Mouse (Mus musculus) lung, postnatal 10 days (tissue): ENCODE data around the gene Kiss1.

Experiments used
- DNase-seq: peaks from one replicate; pipeline ENCODE4 v3.0.0; 2021

Kiss1 gene

DNA sequence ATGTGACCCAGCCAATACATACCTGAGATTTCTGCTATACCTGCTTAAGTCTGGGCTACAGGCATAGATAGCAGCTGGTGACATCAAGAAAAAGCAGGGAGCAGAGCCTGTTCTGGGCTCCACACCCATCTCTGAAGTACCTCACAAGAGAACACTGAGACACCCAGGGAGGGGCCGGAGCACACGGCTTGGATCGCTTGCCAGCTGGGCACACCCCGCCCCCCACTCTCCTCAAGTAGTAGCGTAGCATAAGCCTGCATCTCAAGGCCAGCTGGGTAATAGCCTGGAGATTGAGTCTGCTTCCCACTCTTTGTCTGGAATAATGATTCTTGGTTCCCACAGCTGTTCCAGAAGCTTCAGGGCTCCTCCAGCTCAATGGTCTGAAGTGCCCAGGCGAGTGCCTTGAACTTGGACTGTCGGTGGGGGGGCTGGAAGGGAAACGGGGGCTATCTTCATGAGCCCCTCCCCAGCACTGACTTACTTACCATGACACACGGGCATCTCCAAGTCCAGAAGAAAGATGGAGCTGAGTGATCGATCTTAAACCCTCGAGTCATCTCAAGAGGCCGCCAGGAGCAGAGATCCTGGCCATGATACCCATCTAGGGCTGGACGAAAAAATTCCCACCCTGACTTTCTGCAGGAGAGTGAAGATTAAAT is at the start of gene Kiss1:
Gene Kiss1, plus strand, starts transcription at position 609 of the 659 bp plus-strand sequence.
- DNase-seq: peak; percentile 69

DNA sequence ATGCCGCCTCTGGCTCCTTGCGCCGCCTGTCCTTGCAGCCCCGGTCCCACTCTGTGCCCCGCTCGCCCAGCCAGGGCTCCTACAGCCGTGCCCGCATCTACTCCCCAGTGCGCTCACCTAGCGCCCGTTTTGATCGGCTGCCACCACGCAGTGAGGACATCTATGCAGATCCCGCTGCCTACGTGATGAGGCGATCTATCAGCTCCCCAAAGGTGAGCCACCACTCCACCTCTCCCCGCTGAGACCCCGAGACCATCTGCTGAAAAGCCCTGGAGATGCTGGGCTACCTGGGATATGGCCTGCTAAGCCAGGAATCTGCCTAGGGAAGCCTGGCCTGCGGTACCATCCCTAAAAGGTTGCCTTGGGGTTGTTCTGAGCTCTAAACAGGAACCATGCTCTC is 47.5 kb upstream of the Kiss1 start:
- no peak for DNase-seq

DNA sequence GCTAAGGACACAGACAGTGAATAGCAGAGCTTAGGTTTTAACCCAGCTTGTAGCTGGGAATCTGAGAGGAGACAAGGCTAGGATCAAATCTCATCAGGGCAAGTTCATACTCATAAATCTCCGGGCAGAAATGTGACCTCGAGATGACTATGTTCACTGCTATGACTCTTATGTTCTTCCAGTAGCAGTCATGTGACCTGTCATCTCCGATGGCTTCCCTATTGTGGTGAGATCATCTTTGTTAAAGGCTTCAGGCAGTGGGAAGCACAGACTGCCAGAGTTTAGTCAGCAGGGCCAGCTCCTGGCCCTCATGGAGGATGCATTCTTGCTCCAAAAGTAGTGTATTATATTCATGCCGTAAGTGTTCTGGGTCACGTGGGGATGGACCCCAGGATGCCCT is 44.7 kb upstream of the Kiss1 start:
- DNase-seq: no peak

DNA sequence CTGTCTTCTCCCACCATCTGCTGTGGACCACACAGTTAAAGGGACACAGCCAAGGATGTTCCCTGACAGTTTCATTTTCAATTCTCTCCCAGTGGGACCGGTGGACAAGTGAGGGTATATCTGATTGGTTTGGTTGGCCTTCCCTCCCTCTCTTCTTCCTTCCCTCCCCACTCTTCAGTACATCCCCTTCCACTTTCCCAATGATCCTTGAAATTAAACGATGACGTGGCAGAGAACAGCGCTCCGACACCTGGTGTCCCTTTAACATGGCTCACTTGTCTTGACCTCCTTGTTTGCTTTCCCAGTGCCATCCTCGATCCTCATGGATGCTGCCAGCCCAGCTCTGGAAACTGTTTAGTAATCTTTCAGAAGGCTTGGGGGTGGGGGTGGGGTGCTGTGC is 43.1 kb upstream of the Kiss1 start:
- no peak for DNase-seq

DNA sequence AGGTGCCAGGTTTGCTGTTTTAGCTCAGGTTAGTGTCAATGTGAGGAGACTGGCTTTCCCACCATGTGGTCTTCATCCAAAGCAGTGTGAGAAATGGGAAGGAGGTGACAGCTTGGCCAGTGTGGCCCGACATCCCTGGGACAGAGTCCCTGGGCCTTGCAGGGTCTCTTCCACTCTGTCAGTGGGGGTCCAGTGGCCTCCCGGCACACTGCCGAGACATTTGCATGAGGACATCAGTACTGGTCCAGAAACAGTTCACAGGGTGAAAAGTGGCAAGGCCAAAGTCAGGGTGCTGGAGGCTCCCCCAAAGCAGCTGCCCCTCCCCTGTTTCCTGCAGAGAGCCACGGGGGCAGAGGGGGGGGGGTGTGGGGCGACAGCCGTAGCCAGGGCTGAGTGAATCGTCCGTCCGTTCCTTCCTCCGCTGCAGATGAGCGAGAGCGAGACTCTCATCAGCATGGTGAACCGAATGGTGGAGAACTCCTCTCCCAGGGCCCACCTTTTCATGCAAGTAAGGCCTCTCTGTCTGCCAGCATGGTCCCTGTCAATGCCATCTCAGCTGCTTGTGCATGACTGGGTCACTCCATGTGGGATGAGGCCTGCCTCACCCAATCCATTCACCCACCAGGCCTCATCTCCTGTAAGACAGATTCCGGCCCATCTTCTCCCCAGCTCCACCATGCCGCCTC is 42.6 kb upstream of the Kiss1 start:
- DNase-seq: no peak

GRCm38 (mm10) chr1:133279632-133280093 is 42.0 kb upstream of the Kiss1 start:
- no peak for DNase-seq

DNA sequence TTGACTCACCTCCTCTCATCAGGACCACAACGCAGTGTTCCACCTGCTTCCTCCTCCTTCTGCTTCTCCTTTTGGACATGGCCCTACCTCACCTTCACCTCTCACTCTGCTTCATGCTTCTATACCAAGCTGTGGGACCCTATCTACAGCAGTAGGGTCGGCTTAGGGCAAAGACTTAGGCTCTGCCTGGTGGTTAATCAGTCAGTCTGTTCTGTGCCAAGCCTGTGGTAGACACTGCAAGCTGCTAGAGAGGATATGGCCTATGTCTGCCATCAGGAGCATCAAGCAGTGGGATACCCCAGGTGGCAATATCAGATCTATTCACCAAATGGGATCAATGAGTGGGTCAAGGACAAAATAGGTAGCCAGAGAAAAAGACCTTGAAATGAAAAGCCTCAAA is 41.1 kb upstream of the Kiss1 start:
- no peak for DNase-seq

DNA sequence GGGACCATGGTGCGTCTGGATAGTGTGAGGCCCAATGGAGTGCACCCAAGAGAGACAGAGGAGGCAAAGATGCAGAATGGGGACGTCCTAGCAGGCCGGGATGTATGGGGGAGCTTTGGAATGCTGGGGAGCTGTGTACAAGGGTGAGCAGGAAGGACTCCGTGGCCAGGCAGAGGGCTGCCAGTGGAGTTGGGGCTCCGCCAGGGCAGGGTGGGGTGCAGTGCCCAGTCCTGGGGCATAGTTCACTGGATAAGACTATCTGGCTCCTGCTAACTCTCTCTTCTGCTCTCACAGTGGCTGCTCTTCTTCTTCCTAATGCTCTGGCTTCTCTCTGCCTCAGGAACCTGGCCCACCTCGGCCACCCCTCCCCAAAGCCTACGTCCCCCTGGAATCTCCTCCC is 35.8 kb upstream of the Kiss1 start:
- DNase-seq: no peak

GRCm38 (mm10) chr1:133287051-133287450 is 34.6 kb upstream of the Kiss1 start:
- DNase-seq: no peak

GRCm38 (mm10) chr1:133287880-133288279 is 33.8 kb upstream of the Kiss1 start:
- DNase-seq: no peak

DNA sequence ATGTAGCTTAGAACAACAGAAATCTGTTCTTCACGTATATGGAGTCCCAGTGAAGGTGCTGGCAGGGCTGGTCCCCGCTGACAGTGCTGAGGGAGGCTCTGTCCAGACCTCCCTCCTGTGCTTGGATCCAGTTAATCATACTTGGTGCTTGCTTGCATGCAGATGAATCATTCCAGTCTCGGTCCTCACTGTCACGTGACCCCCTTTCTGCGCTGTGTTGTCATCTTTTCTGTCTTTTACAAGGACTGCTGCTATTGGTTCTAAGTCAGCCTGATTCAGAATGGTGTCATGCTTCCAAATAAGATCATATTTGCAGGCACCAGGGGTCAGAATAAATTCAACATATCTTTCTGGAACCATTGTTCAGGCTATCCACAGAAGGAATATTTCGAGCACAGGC is 29.8 kb upstream of the Kiss1 start:
- DNase-seq: no peak

DNA sequence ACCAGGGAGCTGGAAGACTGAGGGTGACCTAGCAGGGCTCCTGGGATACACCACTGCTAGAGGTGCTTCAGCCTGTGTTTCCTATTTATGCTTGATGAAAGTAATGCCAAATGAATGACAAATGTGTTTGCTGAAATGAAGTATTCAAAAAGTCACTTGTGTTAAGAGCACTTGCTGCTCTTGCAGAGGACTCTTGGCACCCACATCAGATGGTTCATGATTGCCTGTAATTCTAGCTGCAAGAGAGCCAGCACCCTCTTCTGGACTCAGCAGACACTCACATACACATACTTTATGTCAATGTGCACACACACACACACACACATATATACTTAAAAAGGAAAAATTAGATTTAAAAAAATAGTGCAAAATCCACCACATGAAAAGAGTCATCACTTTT is 29.1 kb upstream of the Kiss1 start:
- peak; percentile 42 for DNase-seq

- peak; percentile 61 for DNase-seq
These were observed 25.3 kb upstream of the Kiss1 start for GRCm38 (mm10) chr1:133296376-133296775.

DNA sequence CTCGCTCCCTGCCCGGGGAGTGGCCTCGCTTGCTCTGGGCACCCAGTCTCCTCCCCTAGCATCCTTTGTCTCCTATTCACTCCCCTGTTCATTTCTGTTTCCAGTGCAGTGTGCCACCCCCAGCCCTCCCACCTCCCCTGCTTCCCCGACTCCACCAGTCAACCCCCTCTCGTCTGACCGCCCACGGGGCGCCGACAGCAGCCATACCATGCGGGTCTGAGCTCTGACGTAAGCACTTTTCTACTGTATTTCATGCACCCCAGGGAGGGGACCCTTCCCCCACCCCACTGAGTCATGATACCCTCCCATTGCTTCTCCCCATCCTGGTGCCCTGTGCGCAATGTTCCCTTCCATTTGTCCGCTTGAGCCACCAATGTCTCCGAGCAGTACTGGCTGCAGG is 22.9 kb upstream of the Kiss1 start:
- DNase-seq: no peak

DNA sequence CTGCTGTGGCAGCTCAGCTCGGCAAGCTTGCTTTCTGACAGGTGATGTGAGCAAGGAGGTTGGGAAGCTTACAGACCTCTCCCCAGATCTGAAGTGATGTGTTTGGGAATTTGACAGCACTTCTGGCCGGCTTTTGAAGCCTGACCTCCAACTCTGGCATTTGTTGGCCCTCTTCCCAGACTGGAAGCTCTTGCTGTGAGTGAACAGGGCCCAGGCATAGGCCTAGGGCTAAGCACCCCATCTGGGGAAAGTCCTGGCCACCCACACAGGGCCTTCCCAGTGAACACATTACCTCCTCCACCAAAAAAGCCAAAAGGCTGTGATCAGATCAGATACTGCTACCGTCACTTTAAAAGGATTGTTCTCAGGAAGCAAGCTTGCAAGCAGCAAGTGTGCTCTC is 19.1 kb upstream of the Kiss1 start:
- DNase-seq: peak; percentile 88

- peak; percentile 88 for DNase-seq
These were observed 14.8 kb upstream of the Kiss1 start for GRCm38 (mm10) chr1:133306842-133307241.

DNA sequence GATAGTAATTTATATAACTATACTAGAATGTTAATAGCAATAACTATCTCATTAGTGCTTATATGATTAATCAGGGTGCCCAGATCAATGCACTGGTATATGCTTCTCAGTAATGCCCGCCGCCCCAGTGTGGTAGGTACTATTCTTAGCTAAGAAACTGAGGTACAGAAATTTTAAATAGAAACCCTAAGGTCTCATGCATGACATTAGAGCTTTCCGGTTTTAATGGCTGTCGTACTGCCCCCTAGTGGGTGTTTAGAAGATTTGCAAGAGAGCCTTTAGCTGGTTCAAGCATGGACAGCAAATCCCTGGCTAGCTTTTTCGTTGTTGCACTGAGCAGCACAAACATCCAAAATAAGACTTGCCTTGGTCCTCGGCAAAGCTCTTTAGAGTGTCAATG is 14.4 kb upstream of the Kiss1 start:
- peak; percentile 69 for DNase-seq

- DNase-seq: peak; percentile 37
These were observed 11.9 kb upstream of the Kiss1 start, which contains the start of gene Golt1a for GRCm38 (mm10) chr1:133309652-133310267. Gene Golt1a (plus strand): TSS chr1:133309800.

DNA sequence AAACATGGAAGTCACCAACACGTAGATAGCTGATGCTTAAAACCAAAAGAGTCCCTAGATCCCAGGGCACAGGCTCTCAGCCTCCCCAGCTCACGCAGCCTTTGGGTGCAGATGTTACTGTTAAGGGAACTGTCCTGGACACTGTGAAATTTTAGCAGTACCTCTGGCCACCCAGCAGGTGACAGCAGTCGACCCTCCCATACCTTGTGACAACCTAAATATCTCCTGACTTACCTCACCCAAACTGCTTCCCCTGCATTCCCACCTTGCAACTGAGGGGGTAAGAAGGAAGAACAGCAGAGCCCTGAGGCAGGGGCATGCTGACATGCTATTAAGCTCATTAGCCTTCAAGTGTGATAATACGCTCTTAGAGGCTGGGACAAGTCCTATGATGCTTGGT is 10.4 kb upstream of the Kiss1 start:
- DNase-seq: no peak

- DNase-seq: peak; percentile 47
These were observed 9.7 kb upstream of the Kiss1 start for GRCm38 (mm10) chr1:133311946-133312345.

DNA sequence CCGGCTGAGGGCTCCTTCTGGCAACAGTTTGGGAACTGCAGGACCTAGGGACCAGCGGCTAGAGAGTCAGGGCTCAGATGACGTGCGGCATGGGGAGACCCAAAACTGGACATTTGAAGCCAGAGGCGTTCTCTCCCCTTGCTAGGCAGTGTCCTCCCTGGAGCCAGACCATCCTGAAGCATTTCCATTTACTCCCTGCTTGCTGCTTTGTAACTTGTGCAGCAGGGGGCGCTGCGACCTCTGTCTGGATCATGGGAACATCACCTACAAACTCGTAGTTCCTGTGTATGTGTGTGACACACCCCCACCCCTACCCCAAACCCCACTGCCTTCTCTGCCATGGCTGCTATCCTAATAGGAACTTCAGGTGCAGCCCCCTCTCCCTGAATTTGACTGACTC is 7.3 kb upstream of the Kiss1 start:
- DNase-seq: peak; percentile 79

- DNase-seq: no peak
These were observed 5.9 kb upstream of the Kiss1 start for GRCm38 (mm10) chr1:133315775-133316174.

DNA sequence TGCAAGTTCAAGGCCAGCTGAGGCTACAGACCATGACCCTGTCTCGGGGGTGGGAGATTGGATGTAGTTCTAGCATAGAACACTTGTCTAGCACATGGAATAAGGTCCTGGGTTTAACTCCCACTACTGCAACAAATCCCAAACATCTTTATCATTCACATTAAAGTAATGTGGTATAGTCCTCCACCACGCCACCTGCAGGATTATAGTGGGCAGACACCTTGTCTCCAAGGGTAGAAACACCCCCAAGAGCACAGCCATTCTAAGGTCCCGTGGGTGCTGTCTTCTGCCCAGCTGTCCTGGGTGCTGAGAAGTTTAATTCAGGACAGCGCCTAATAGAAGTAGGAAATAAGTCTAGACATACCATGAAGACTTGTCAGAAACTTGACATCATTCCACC is 5.1 kb upstream of the Kiss1 start:
- no peak for DNase-seq

DNA sequence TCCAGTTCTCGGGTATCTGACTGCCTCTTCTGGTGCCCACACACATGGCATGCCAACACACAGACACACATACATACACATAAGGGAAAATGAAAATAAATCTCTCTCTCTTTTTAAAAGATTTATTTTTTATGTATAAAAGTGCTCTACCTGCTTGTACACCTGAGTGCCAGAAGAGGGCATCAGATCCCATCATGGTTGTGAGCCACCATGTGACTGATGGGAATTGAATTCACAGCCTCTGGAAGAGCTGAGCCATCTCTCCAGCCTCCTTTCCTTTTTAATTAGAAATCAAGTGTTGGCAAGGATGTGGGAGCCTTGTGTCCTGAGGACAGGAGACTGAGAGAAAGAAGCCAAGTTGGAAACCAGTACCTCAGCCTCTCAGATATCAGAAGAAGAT is 4.5 kb upstream of the Kiss1 start:
- DNase-seq: no peak
